Mouse (Mus musculus): ENCODE measurements around the gene Msantd3. TPM values are rescaled to one million over a fixed set of nuclear protein-coding genes. Genes with fewer than 3 reads are reported as not detected.

Gene Msantd3
- polyA plus RNA-seq, 1 experiment from 2014 or later, result 61.9 TPM

DNA sequence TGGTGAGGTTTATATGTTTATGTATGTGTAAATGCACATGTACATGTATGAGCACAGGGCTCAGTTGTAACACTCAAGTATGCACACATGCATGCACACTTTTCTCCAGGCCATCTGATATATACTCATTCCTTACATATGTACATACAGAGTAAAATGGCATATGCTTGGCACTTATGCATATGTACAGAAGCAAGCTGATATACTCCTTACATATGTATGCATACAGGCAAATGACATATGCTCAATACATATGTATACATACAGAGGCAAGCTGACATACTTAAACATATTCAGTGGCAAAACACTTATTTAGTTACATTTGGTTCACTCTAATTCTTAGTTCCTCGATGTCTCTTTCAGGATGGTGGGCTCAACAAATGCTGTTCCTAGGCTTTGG is 38.1 kb downstream of the Msantd3 start:
- ATAC-seq (ENCODE audit: low FRiP score), result no peak
- Histone ChIP-seq H3K4me1 (replicated peaks; ENCODE audit: control insufficient read depth, insufficient read depth, low read length) (no peaks in the 10 kb centered on the region), H3K27ac (ENCODE audit: low read depth, low read length) (no peak overlapping the region), H3K4me3 (ENCODE audit: low read depth, low read length) (no peak overlapping the region), H3K36me3 (ENCODE audit: control insufficient read depth, insufficient read depth, low read length) (no peaks in the 10 kb centered on the region), H3K4me2 (replicated peaks; ENCODE audit: low read depth, low read length) (no peak overlapping the region), H3K27me3 (ENCODE audit: control insufficient read depth, insufficient read depth, low read length) (no peaks in the 10 kb centered on the region), H3K9ac (ENCODE audit: low read depth, low read length) (no peak overlapping the region), H3K9me3 (ENCODE audit: control insufficient read depth, low read length) (no peaks in the 10 kb centered on the region)
- DNase-seq (ENCODE audit: low spot score), result no peak
- WGBS, result 86% methylated on average over 1 of the region's 1 CpGs

DNA sequence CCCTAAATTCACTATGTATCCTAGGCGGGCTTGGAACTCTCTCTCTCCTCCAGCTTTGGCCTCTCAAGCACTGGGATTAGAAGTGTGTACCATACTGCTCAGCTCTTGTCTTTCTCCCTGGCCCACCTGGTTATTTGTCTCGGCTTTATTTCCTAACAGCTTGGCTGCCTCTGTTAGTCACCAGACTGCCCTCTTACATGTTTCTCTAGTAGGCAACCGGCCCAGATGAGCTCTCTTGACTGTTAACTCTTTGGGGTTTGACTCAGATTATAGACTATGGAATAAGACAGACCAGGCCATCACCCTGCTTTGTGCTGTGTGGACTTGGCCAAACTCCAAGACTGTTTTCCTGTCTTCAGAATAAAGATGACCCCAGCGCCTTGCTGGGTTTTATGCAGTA is 38.7 kb downstream of the Msantd3 start:
- no peak overlapping the region for H3K9ac ChIP-seq (ENCODE audit: low read depth, low read length)
- DNase-seq (ENCODE audit: low spot score) (no peak), ATAC-seq (ENCODE audit: low FRiP score) (no peak)
- no peaks in the 10 kb centered on the region for H3K4me1 ChIP-seq (replicated peaks; ENCODE audit: control insufficient read depth, insufficient read depth, low read length)
- H3K36me3 ChIP-seq (ENCODE audit: control insufficient read depth, insufficient read depth, low read length), result no peaks in the 10 kb centered on the region
- no peak overlapping the region for H3K4me3 ChIP-seq (ENCODE audit: low read depth, low read length)
- no peak overlapping the region for H3K4me2 ChIP-seq (replicated peaks; ENCODE audit: low read depth, low read length)
- H3K27me3 ChIP-seq (ENCODE audit: control insufficient read depth, insufficient read depth, low read length), result no peaks in the 10 kb centered on the region
- H3K27ac ChIP-seq (ENCODE audit: low read depth, low read length), result no peak overlapping the region
- 71% methylated on average over 4 of the region's 4 CpGs for WGBS
- no peaks in the 10 kb centered on the region for H3K9me3 ChIP-seq (ENCODE audit: control insufficient read depth, low read length)

- H3K4me3 ChIP-seq (ENCODE audit: low read depth, low read length), result no peak overlapping the region
- 62% methylated on average over 6 of the region's 6 CpGs for WGBS
- DNase-seq (ENCODE audit: low spot score), result no peak
- no peak overlapping the region for H3K27ac ChIP-seq (ENCODE audit: low read depth, low read length)
- H3K4me1 ChIP-seq (replicated peaks; ENCODE audit: control insufficient read depth, insufficient read depth, low read length), result no peaks in the 10 kb centered on the region
- H3K36me3 ChIP-seq (ENCODE audit: control insufficient read depth, insufficient read depth, low read length), result no peaks in the 10 kb centered on the region
- H3K9me3 ChIP-seq (ENCODE audit: control insufficient read depth, low read length), result no peaks in the 10 kb centered on the region
- no peaks in the 10 kb centered on the region for H3K27me3 ChIP-seq (ENCODE audit: control insufficient read depth, insufficient read depth, low read length)
- H3K4me2 ChIP-seq (replicated peaks; ENCODE audit: low read depth, low read length), result no peak overlapping the region
- no peak for ATAC-seq (ENCODE audit: low FRiP score)
- H3K9ac ChIP-seq (ENCODE audit: low read depth, low read length), result no peak overlapping the region
Measured at GRCm38 (mm10) chr4:48579475-48580110, 39.9 kb downstream of the Msantd3 start.

GRCm38 (mm10) chr4:48581201-48581600 is 41.5 kb downstream of the Msantd3 start:
- no peak overlapping the region for H3K27ac ChIP-seq (ENCODE audit: low read depth, low read length)
- no peak overlapping the region for H3K4me2 ChIP-seq (replicated peaks; ENCODE audit: low read depth, low read length)
- no peaks in the 10 kb centered on the region for H3K4me1 ChIP-seq (replicated peaks; ENCODE audit: control insufficient read depth, insufficient read depth, low read length)
- DNase-seq (ENCODE audit: low spot score) (no peak), ATAC-seq (ENCODE audit: low FRiP score) (no peak)
- 19% methylated on average over 2 of the region's 2 CpGs for WGBS
- H3K4me3 ChIP-seq (ENCODE audit: low read depth, low read length), result no peak overlapping the region
- no peak overlapping the region for H3K9ac ChIP-seq (ENCODE audit: low read depth, low read length)
- H3K27me3 ChIP-seq (ENCODE audit: control insufficient read depth, insufficient read depth, low read length), result no peaks in the 10 kb centered on the region
- no peaks in the 10 kb centered on the region for H3K9me3 ChIP-seq (ENCODE audit: control insufficient read depth, low read length)
- H3K36me3 ChIP-seq (ENCODE audit: control insufficient read depth, insufficient read depth, low read length), result no peaks in the 10 kb centered on the region

GRCm38 (mm10) chr4:48581993-48582392 is 42.3 kb downstream of the Msantd3 start:
- Histone ChIP-seq H3K4me3 (ENCODE audit: low read depth, low read length) (no peak overlapping the region), H3K27me3 (ENCODE audit: control insufficient read depth, insufficient read depth, low read length) (no peaks in the 10 kb centered on the region), H3K4me2 (replicated peaks; ENCODE audit: low read depth, low read length) (no peak overlapping the region), H3K27ac (ENCODE audit: low read depth, low read length) (no peak overlapping the region), H3K9ac (ENCODE audit: low read depth, low read length) (no peak overlapping the region), H3K9me3 (ENCODE audit: control insufficient read depth, low read length) (no peaks in the 10 kb centered on the region), H3K4me1 (replicated peaks; ENCODE audit: control insufficient read depth, insufficient read depth, low read length) (no peaks in the 10 kb centered on the region), H3K36me3 (ENCODE audit: control insufficient read depth, insufficient read depth, low read length) (no peaks in the 10 kb centered on the region)
- ATAC-seq (ENCODE audit: low FRiP score) (no peak), DNase-seq (ENCODE audit: low spot score) (no peak)
- 66% methylated on average over 2 of the region's 3 CpGs for WGBS

DNA sequence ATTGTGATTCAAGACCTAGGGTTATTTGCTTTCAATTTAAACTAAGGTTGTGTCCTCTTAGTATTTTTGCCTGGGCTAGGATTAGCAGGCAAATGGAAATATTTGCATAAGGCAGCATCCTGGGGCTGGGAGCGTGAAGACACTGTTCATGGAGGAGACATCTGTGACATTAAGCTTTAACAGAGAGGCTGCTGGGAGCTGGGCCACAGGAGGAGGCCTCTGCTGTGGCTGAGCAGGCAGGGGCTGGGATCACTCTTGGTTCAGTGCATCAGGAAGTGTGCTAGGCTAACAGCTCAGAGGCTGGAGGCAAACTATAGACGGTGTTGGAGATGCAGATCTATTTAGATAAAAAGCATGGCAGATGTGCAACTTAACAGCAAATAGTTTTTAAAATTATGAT is 43.2 kb downstream of the Msantd3 start:
- H3K4me1 ChIP-seq (replicated peaks; ENCODE audit: control insufficient read depth, insufficient read depth, low read length), result no peaks in the 10 kb centered on the region
- no peak overlapping the region for H3K4me2 ChIP-seq (replicated peaks; ENCODE audit: low read depth, low read length)
- 44% methylated on average over 2 of the region's 2 CpGs for WGBS
- H3K9me3 ChIP-seq (ENCODE audit: control insufficient read depth, low read length), result no peaks in the 10 kb centered on the region
- H3K27me3 ChIP-seq (ENCODE audit: control insufficient read depth, insufficient read depth, low read length), result no peaks in the 10 kb centered on the region
- H3K36me3 ChIP-seq (ENCODE audit: control insufficient read depth, insufficient read depth, low read length), result no peaks in the 10 kb centered on the region
- ATAC-seq (ENCODE audit: low FRiP score) (no peak), DNase-seq (ENCODE audit: low spot score) (no peak)
- no peak overlapping the region for H3K9ac ChIP-seq (ENCODE audit: low read depth, low read length)
- no peak overlapping the region for H3K4me3 ChIP-seq (ENCODE audit: low read depth, low read length)
- H3K27ac ChIP-seq (ENCODE audit: low read depth, low read length), result no peak overlapping the region

GRCm38 (mm10) chr4:48584421-48585240 is 44.9 kb downstream of the Msantd3 start, which contains the start of gene Tmeff1:
TSS of gene Tmeff1 (plus strand) at chr4:48585174.
- Histone ChIP-seq H3K4me2 (replicated peaks; ENCODE audit: low read depth, low read length) (peak within 1 kb of the TSS; percentile 48), H3K9ac (ENCODE audit: low read depth, low read length) (peak within 1 kb of the TSS; percentile 99), H3K9me3 (ENCODE audit: control insufficient read depth, low read length) (no peaks in the 10 kb centered on the region), H3K27ac (ENCODE audit: low read depth, low read length) (peak within 1 kb of the TSS; percentile 99), H3K4me1 (replicated peaks; ENCODE audit: control insufficient read depth, insufficient read depth, low read length) (no peaks in the 10 kb centered on the region), H3K4me3 (ENCODE audit: low read depth, low read length) (peak within 1 kb of the TSS; percentile 91), H3K27me3 (ENCODE audit: control insufficient read depth, insufficient read depth, low read length) (no peaks in the 10 kb centered on the region), H3K36me3 (ENCODE audit: control insufficient read depth, insufficient read depth, low read length) (no peaks in the 10 kb centered on the region)
- under 1% methylated on average over 54 of the region's 64 CpGs for whole genome bisulfite sequencing
- peak; percentile 86 for ATAC-seq (ENCODE audit: low FRiP score)
- peak; percentile 87 for DNase-seq (ENCODE audit: low spot score)

DNA sequence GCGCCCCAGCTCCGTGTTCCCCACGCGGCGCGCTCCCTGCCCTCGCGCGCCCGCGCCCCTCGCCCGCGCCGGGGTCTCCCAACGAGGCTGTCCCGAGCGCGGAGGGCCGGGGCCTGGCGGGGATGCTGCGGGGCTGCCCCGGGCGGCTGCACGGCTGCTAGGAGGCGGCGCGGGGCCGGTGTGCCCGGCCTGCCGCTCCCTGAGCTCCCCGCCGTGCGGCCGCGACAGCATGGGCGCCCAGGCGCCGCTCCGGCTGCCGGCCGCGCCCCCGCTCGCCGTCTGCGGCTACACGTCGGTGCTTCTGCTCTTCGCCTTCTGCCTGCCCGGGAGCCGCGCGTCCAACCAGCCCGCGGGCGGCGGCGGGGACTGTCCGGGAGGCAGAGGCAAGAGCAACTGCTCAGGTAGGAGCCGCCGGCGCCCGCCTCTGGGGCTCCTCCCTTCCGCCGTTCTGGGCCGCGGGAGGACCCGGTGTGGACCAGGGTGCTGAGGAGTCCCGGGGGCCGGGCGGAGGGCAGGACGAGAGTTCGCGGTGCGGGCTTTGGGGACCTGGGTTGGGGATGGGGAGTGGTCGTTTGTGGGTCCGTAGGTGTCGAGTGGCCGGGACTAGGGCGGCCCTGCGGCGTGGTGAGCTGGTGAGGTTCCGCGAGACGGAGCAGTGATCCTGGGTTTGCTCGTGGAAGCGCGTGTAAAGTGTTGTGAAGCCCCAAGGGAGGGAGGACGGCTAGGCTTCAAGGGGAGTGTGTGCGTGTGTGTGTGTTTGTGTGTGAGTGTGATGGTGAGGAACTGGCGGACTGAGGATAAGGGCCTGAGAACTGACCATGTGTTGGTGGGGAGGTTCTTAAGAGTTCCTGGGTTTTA is 45.7 kb downstream of the Msantd3 start:
- ATAC-seq (ENCODE audit: low FRiP score) (peak; percentile 68), DNase-seq (ENCODE audit: low spot score) (peak; percentile 76)
- Histone ChIP-seq H3K9ac (ENCODE audit: low read depth, low read length) (peak overlapping the region; percentile 99), H3K36me3 (ENCODE audit: control insufficient read depth, insufficient read depth, low read length) (no peaks in the 10 kb centered on the region), H3K4me3 (ENCODE audit: low read depth, low read length) (peak overlapping the region; percentile 91), H3K27me3 (ENCODE audit: control insufficient read depth, insufficient read depth, low read length) (no peaks in the 10 kb centered on the region), H3K27ac (ENCODE audit: low read depth, low read length) (peak overlapping the region; percentile 99), H3K4me2 (replicated peaks; ENCODE audit: low read depth, low read length) (peak overlapping the region; percentile 48), H3K9me3 (ENCODE audit: control insufficient read depth, low read length) (no peaks in the 10 kb centered on the region), H3K4me1 (replicated peaks; ENCODE audit: control insufficient read depth, insufficient read depth, low read length) (no peaks in the 10 kb centered on the region)
- under 1% methylated on average over 56 of the region's 92 CpGs for WGBS

Data from hindbrain, embryonic 11.5 days (tissue).